Mouse (Mus musculus) myocyte (in vitro differentiated cells): ENCODE measurements around the gene Scn10a. TPM values are rescaled to one million over a fixed set of nuclear protein-coding genes. Genes with fewer than 3 reads are reported as not detected.

Experiments used
- H3K27me3 ChIP-seq: one replicate; pipeline ENCODE4 v1.6.1; 2011; ENCODE audit not compliant: control insufficient read depth, insufficient read depth, insufficient read length
- H3K36me3 ChIP-seq: one replicate; pipeline ENCODE4 v1.6.1; 2011; ENCODE audit not compliant: control insufficient read depth, insufficient read depth
- H3K4me2 ChIP-seq: one replicate; pipeline ENCODE4 v1.6.1; 2011; ENCODE audit warnings: low read depth, control low read depth
- H3K4me3 ChIP-seq: one replicate; pipeline ENCODE4 v1.5.1; 2011; ENCODE audit warnings: mild to moderate bottlenecking, control low read depth, moderate library complexity
- H3K79me2 ChIP-seq: one replicate; pipeline ENCODE4 v1.6.1; 2011; ENCODE audit not compliant: control insufficient read depth, insufficient read depth
- H3ac ChIP-seq: one replicate; pipeline ENCODE4 v1.6.1; 2011; ENCODE audit not compliant: control insufficient read depth, insufficient read length
- CEBPB ChIP-seq: IDR thresholded peaks from 2 replicates; pipeline ENCODE4 v1.6.1; 2011; ENCODE audit warnings: mild to moderate bottlenecking, moderate library complexity; ENCODE audit not compliant: poor library complexity, insufficient read depth, severe bottlenecking
- E2F4 ChIP-seq: IDR thresholded peaks from one replicate; pipeline ENCODE4 v1.6.1; 2011; ENCODE audit warnings: mild to moderate bottlenecking, control low read depth, moderate library complexity; ENCODE audit not compliant: insufficient read depth
- MAX ChIP-seq: IDR thresholded peaks from one replicate; pipeline ENCODE4 v1.6.1; 2011; ENCODE audit warnings: low read depth, mild to moderate bottlenecking, control low read depth
- MYOD1 ChIP-seq, 3 experiments: IDR thresholded peaks; one replicate each; pipeline ENCODE4 v1.6.1; 2011; ENCODE audit warnings: control low read depth in 2 of 3, low read depth in 2 of 3, mild to moderate bottlenecking in 2 of 3, moderate library complexity in 1 of 3; ENCODE audit not compliant: insufficient read length in 2 of 3, control insufficient read depth in 1 of 3
- MYOG ChIP-seq, 3 experiments: IDR thresholded peaks; one replicate each; pipeline ENCODE4 v1.6.1; 2011; ENCODE audit warnings: control low read depth in 2 of 3, low read depth in 2 of 3, mild to moderate bottlenecking in 2 of 3; ENCODE audit not compliant: insufficient read length in 2 of 3, control insufficient read depth in 1 of 3, insufficient read depth in 1 of 3
- POLR2A ChIP-seq: IDR thresholded peaks from one replicate; pipeline ENCODE4 v1.6.1; 2011; ENCODE audit warnings: low read depth, mild to moderate bottlenecking, control low read depth, moderate library complexity; ENCODE audit not compliant: insufficient read length
- POLR2AphosphoS2 ChIP-seq: IDR thresholded peaks from one replicate; pipeline ENCODE4 v1.6.1; 2011; ENCODE audit warnings: low read depth, control low read depth; ENCODE audit not compliant: insufficient read length
- REST ChIP-seq: IDR thresholded peaks from one replicate; pipeline ENCODE4 v1.6.1; 2011; ENCODE audit warnings: mild to moderate bottlenecking, control low read depth, moderate library complexity; ENCODE audit not compliant: insufficient read depth, insufficient read length
- SRF ChIP-seq: IDR thresholded peaks from one replicate; pipeline ENCODE4 v1.6.1; 2011; ENCODE audit warnings: low read depth; ENCODE audit not compliant: control insufficient read depth, insufficient read length
- TCF12 ChIP-seq: IDR thresholded peaks from one replicate; pipeline ENCODE4 v1.6.1; 2011; ENCODE audit warnings: mild to moderate bottlenecking, control low read depth; ENCODE audit not compliant: poor library complexity, insufficient read depth, severe bottlenecking
- TCF3 ChIP-seq: IDR thresholded peaks from one replicate; pipeline ENCODE4 v1.6.1; 2011; ENCODE audit warnings: low read depth, control low read depth; ENCODE audit not compliant: insufficient read length
- USF1 ChIP-seq: IDR thresholded peaks from one replicate; pipeline ENCODE4 v1.6.1; 2011; ENCODE audit warnings: low read depth, mild to moderate bottlenecking, control low read depth, moderate library complexity
- polyA plus RNA-seq: library from polyadenylated mRNA; unstranded; fragments of >200 nt; fragmentation: generic; extraction: Trizol; gene quantifications from one replicate; pipeline ENCODE4 v1.2.1, GENCODE M21; 2012; ENCODE audit warnings: missing spikeins

Scn10a gene
- polyA plus RNA-seq, 1 experiment: 1.6 TPM

GRCm38 (mm10) chr9:119571411-119571888 lies 147.7 kb downstream of the Scn10a start:
- Histone ChIP-seq H3K4me3 (no peak overlapping the region), H3K4me2 (no peak overlapping the region)

GRCm38 (mm10) chr9:119570652-119571051 lies 148.5 kb downstream of the Scn10a start:
- H3K36me3 ChIP-seq: peaks cover under 1% of the 10 kb centered on the region
- no peak overlapping the region for H3ac ChIP-seq
- TF ChIP-seq CEBPB: no peak
- no peak for TF ChIP-seq TCF12
- no peak for TF ChIP-seq REST
- TF ChIP-seq POLR2AphosphoS2: no peak
- no peak for TF ChIP-seq MYOD1 (IDR thresholded peaks at IDR 0.05; ENCODE audit: control insufficient read depth in 1 of 3, insufficient read length in 2 of 3, low read depth in 2 of 3)
- TF ChIP-seq E2F4: no peak
- TF ChIP-seq POLR2A: no peak
- no peak for TF ChIP-seq SRF
- no peak for TF ChIP-seq MAX
- TF ChIP-seq MYOG (IDR thresholded peaks at IDR 0.05; ENCODE audit: control insufficient read depth in 1 of 3, insufficient read depth in 1 of 3, insufficient read length in 2 of 3, low read depth in 2 of 3): no peak
- no peak overlapping the region for H3K4me3 ChIP-seq
- no peak overlapping the region for H3K4me2 ChIP-seq
- H3K27me3 ChIP-seq: no peaks in the 10 kb centered on the region
- H3K79me2 ChIP-seq: peaks cover 21% of the 10 kb centered on the region

More at GRCm38 (mm10) chr9:119571411-119571888, 147.7 kb downstream of the Scn10a start:
- no peak overlapping the region for H3ac ChIP-seq
- TF ChIP-seq POLR2AphosphoS2 (no peak), E2F4 (no peak), SRF (no peak), REST (no peak), CEBPB (no peak), MYOG (IDR thresholded peaks at IDR 0.05; ENCODE audit: control insufficient read depth in 1 of 3, insufficient read depth in 1 of 3, insufficient read length in 2 of 3, low read depth in 2 of 3) (no peak), TCF3 (no peak), MYOD1 (IDR thresholded peaks at IDR 0.05; ENCODE audit: control insufficient read depth in 1 of 3, insufficient read length in 2 of 3, low read depth in 2 of 3) (no peak), USF1 (no peak), MAX (no peak), TCF12 (no peak), POLR2A (no peak)
- H3K27me3 ChIP-seq: no peaks in the 10 kb centered on the region
- H3K36me3 ChIP-seq: no peaks in the 10 kb centered on the region
- H3K79me2 ChIP-seq: peaks cover 28% of the 10 kb centered on the region

GRCm38 (mm10) chr9:119568732-119569131 lies 150.4 kb downstream of the Scn10a start:
- no peak overlapping the region for H3K4me2 ChIP-seq
- no peak overlapping the region for H3K4me3 ChIP-seq
- no peak overlapping the region for H3ac ChIP-seq
- TF ChIP-seq POLR2AphosphoS2: no peak
- no peak for TF ChIP-seq TCF12
- TF ChIP-seq SRF: no peak
- no peak for TF ChIP-seq MYOD1 (IDR thresholded peaks at IDR 0.05; ENCODE audit: control insufficient read depth in 1 of 3, insufficient read length in 2 of 3, low read depth in 2 of 3)
- TF ChIP-seq TCF3: no peak
- TF ChIP-seq MYOG (IDR thresholded peaks at IDR 0.05; ENCODE audit: control insufficient read depth in 1 of 3, insufficient read depth in 1 of 3, insufficient read length in 2 of 3, low read depth in 2 of 3): no peak
- no peak for TF ChIP-seq USF1
- no peak for TF ChIP-seq REST
- TF ChIP-seq POLR2A: no peak
- no peak for TF ChIP-seq CEBPB
- TF ChIP-seq MAX: no peak
- TF ChIP-seq E2F4: no peak
- H3K79me2 ChIP-seq: peaks cover 18% of the 10 kb centered on the region
- H3K36me3 ChIP-seq: peaks cover 3% of the 10 kb centered on the region
- no peaks in the 10 kb centered on the region for H3K27me3 ChIP-seq

- H3K79me2 ChIP-seq: peaks cover 8% of the 10 kb centered on the region
- TF ChIP-seq USF1 (no peak), TCF3 (no peak), MYOG (IDR thresholded peaks at IDR 0.05; ENCODE audit: control insufficient read depth in 1 of 3, insufficient read depth in 1 of 3, insufficient read length in 2 of 3, low read depth in 2 of 3) (no peak), REST (no peak), CEBPB (no peak), MAX (no peak), POLR2AphosphoS2 (no peak), E2F4 (no peak)
- peaks cover 3% of the 10 kb centered on the region for H3K36me3 ChIP-seq
- no peaks in the 10 kb centered on the region for H3K27me3 ChIP-seq
- H3K4me3 ChIP-seq: no peak overlapping the region
- no peak overlapping the region for H3ac ChIP-seq
- no peak overlapping the region for H3K4me2 ChIP-seq
These were observed 151.3 kb downstream of the Scn10a start for GRCm38 (mm10) chr9:119567800-119568199.

- no peak overlapping the region for H3ac ChIP-seq
- H3K4me2 ChIP-seq: no peak overlapping the region
- H3K4me3 ChIP-seq: no peak overlapping the region
- H3K27me3 ChIP-seq: no peaks in the 10 kb centered on the region
- peaks cover 3% of the 10 kb centered on the region for H3K79me2 ChIP-seq
- TF ChIP-seq TCF3: no peak
- TF ChIP-seq MYOD1 (IDR thresholded peaks at IDR 0.05; ENCODE audit: control insufficient read depth in 1 of 3, insufficient read length in 2 of 3, low read depth in 2 of 3): peak in 1 of 3 experiments; percentile 74
- peak in 1 of 3 experiments; percentile 56 for TF ChIP-seq MYOG (IDR thresholded peaks at IDR 0.05; ENCODE audit: control insufficient read depth in 1 of 3, insufficient read depth in 1 of 3, insufficient read length in 2 of 3, low read depth in 2 of 3)
- TF ChIP-seq POLR2AphosphoS2: no peak
- no peak for TF ChIP-seq REST
- peak; percentile 8 for TF ChIP-seq TCF12
- no peak for TF ChIP-seq USF1
- H3K36me3 ChIP-seq: peaks cover 3% of the 10 kb centered on the region
These were observed 152.9 kb downstream of the Scn10a start for GRCm38 (mm10) chr9:119566214-119566613.
